Mouse (Mus musculus): ENCODE measurements around the gene Dusp3. TPM values are rescaled to one million over a fixed set of nuclear protein-coding genes. Genes with fewer than 3 reads are reported as not detected.
"Not testable (repeated sequence)": the region's sequence is repeated elsewhere in the genome, so short reads cannot be mapped to it uniquely, and the experiment has no call there.

Gene Dusp3
- total and polyA plus RNA-seq, 3 experiments, result 101 to 131 (median 103) TPM

- intact Hi-C loops (cut with DNase I), result loop anchor here (1.0 to 5.0 kb wide), 2 partner anchors 54 to 151 kb away; no protein-coding TSS in a partner anchor
- H3K27me3 ChIP-seq (ENCODE audit: control insufficient read depth, insufficient read depth, low read length), result no peaks in the 10 kb centered on the region
- H3K36me3 ChIP-seq (ENCODE audit: control insufficient read depth, insufficient read depth, low read length), result peaks cover 9% of the 10 kb centered on the region
- peak; percentile 88 for TF ChIP-seq CTCF (IDR thresholded peaks at IDR 0.05)
- peak; percentile 98 for TF ChIP-seq EP300 (IDR thresholded peaks at IDR 0.05; ENCODE audit: insufficient read depth, low read depth, low read length)
- no peak for TF ChIP-seq POLR2A (IDR thresholded peaks at IDR 0.05; ENCODE audit: insufficient read depth, low read depth, low read length)
- peak; percentile 87 to 89 for DNase-seq
- H3K9ac ChIP-seq (ENCODE audit: low read depth, low read length), result no peak overlapping the region
- 0 out of 2 replicates have a peak overlapping the region, but pooled peaks have one; percentile 8 for H3K27ac ChIP-seq
- 3% methylated on average over 10 of the region's 10 CpGs for WGBS
- H3K4me3 ChIP-seq, result no peak overlapping the region
- no peaks in the 10 kb centered on the region; the same call in 1 of the 2 replicates for H3K79me2 ChIP-seq (replicated peaks; ENCODE audit: control insufficient read depth, insufficient read depth, low read length)
- peaks cover 16% of the 10 kb centered on the region for H3K4me1 ChIP-seq (ENCODE audit: control insufficient read depth, insufficient read depth, low read length)
Measured at GRCm38 (mm10) chr11:101985990-101986389, 823 bp downstream of the Dusp3 start.

DNA sequence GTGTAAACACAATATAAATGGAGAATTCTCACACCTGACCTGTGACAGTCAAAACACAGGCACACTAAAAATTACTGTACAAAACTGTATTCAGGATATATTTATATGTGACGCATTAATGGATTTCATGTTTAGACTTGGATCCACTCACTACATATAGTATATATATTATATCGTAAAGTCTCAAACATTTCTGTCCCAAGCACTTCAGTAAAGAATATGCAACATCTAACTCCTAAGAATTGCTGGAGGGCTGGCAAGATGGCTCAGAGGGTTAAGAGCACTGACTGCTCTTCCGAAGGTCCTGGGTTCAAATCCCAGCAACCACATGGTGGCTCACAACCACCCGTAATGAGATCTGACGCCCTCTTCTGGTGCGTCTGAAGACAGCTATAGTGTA is 1.4 kb downstream of the Dusp3 start:
- H3K27ac ChIP-seq, result peak overlapping the region; percentile 99
- intact Hi-C loops (cut with DNase I), result loop anchor here (5.0 kb wide), 1 partner anchor 152 kb away; no protein-coding TSS in a partner anchor
- not testable (repeated sequence) for H3K27me3 ChIP-seq (ENCODE audit: control insufficient read depth, insufficient read depth, low read length); H3K9ac ChIP-seq (ENCODE audit: low read depth, low read length); H3K79me2 ChIP-seq (replicated peaks; ENCODE audit: control insufficient read depth, insufficient read depth, low read length); DNase-seq; H3K4me3 ChIP-seq
- peaks cover 11% of the 10 kb centered on the region for H3K36me3 ChIP-seq (ENCODE audit: control insufficient read depth, insufficient read depth, low read length)
- peaks cover 16% of the 10 kb centered on the region for H3K4me1 ChIP-seq (ENCODE audit: control insufficient read depth, insufficient read depth, low read length)
- 50% methylated on average over 6 of the region's 6 CpGs for WGBS

DNA sequence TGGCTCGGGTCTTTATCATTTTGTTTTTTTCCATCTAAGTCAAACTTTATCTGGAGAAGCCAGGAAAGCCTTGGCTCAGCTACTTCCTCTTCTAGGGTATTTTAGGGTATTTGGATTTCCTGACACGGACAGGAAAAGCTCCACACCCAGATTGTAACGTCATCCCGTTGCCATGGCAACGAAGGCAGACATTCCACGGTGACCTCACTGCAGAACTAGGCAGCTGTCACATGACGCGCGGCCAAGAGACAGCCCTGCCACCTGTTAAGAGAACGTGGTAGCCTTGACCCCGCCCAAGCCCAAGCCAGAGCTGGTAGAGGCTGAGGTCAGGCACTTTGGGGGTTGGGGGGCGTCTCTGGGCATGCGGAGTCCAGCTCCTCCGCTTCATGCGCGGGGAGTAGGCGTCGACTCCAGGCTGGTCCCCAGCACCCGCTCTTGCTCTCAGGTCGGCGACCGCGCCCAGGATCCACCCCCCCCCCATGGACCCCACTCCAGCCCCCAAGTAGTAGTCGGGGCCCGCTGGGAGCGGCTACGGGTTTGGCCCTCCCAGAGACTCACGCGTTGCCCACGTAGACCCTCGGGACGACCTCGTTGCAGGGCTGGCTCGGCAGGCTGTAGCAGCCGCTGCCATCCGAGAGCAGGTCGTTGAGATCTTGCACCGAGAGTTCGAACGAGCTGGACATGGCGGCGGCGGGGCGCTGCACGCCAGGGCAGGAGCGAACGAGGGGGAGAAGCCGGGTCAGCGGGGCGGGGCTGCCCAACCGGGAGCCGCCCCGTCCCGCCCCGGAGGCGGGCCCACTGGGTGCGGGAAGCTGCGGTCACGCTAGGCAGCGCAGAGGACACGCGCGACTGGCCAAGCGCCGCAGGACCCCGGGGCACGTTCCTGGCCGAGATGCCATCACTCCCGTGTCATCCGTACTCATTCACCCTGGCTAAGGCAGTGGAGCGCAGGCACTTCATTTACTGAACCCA is 2.5 kb downstream of the Dusp3 start, which contains the start of gene Cfap97d1:
Gene Cfap97d1 (plus strand): TSS at position 226 of the 972 bp plus-strand sequence.
- intact Hi-C loops (cut with DNase I), result loop anchor here (5.0 kb wide), 1 partner anchor 153 kb away; no protein-coding TSS in a partner anchor
- peak within 1 kb of the TSS; percentile 68 for H3K4me3 ChIP-seq
- peaks cover 17% of the 10 kb centered on the region for H3K4me1 ChIP-seq (ENCODE audit: control insufficient read depth, insufficient read depth, low read length)
- WGBS, result under 1% methylated on average over 71 of the region's 71 CpGs
- peak; percentile 94 to 97 for DNase-seq
- H3K79me2 ChIP-seq (replicated peaks; ENCODE audit: control insufficient read depth, insufficient read depth, low read length), result no peaks in the 10 kb centered on the region; the same call in 1 of the 2 replicates
- H3K27ac ChIP-seq, result peak within 1 kb of the TSS; percentile 99
- H3K36me3 ChIP-seq (ENCODE audit: control insufficient read depth, insufficient read depth, low read length), result peaks cover 15% of the 10 kb centered on the region
- H3K9ac ChIP-seq (ENCODE audit: low read depth, low read length), result peak within 1 kb of the TSS; percentile 95
- no peaks in the 10 kb centered on the region for H3K27me3 ChIP-seq (ENCODE audit: control insufficient read depth, insufficient read depth, low read length)
- TF ChIP-seq CTCF (IDR thresholded peaks at IDR 0.05) (0 out of 2 replicates have a peak, but pooled peaks have one; percentile 4), EP300 (IDR thresholded peaks at IDR 0.05; ENCODE audit: insufficient read depth, low read depth, low read length) (peak; percentile 99), POLR2A (IDR thresholded peaks at IDR 0.05; ENCODE audit: insufficient read depth, low read depth, low read length) (peak; percentile 74)

DNA sequence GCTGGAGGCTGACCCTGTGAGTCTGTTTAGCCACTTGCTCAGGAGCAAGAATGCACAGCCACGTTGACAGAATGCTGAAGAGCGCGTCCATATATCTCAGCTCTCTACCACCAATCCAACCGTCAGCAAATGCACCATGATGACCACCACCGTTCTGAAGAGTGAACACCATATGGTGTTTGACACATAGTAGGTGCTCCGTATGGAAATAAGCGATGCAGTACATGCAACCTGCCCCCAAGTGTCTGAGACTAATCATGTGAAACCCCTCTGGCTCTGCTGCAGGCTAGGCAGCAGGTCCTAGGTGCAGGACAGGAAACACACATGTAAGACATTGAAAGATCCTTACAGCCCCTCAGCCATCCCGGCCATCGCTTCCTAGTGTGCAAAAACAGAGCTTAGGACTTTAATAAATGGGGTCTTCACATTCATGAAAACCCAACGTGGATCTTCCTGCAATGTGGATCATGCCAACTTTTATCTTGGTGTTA is 3.3 kb downstream of the Dusp3 start:
- intact Hi-C loops (cut with DNase I), result no loop called here
- H3K27me3 ChIP-seq (ENCODE audit: control insufficient read depth, insufficient read depth, low read length), result no peaks in the 10 kb centered on the region
- no peaks in the 10 kb centered on the region; the same call in 1 of the 2 replicates for H3K79me2 ChIP-seq (replicated peaks; ENCODE audit: control insufficient read depth, insufficient read depth, low read length)
- peaks cover 17% of the 10 kb centered on the region for H3K4me1 ChIP-seq (ENCODE audit: control insufficient read depth, insufficient read depth, low read length)
- TF ChIP-seq POLR2A (IDR thresholded peaks at IDR 0.05; ENCODE audit: insufficient read depth, low read depth, low read length), result no peak
- TF ChIP-seq EP300 (IDR thresholded peaks at IDR 0.05; ENCODE audit: insufficient read depth, low read depth, low read length), result no peak
- no peak for TF ChIP-seq CTCF (IDR thresholded peaks at IDR 0.05)
- H3K27ac ChIP-seq, result peak overlapping the region; percentile 99
- whole genome bisulfite sequencing, result 20% methylated on average over 10 of the region's 10 CpGs
- peak overlapping the region; percentile 68 for H3K4me3 ChIP-seq
- peaks cover 15% of the 10 kb centered on the region for H3K36me3 ChIP-seq (ENCODE audit: control insufficient read depth, insufficient read depth, low read length)
- peak in 1 of 2 experiments; percentile 52 for DNase-seq
- H3K9ac ChIP-seq (ENCODE audit: low read depth, low read length), result peak overlapping the region; percentile 54

DNA sequence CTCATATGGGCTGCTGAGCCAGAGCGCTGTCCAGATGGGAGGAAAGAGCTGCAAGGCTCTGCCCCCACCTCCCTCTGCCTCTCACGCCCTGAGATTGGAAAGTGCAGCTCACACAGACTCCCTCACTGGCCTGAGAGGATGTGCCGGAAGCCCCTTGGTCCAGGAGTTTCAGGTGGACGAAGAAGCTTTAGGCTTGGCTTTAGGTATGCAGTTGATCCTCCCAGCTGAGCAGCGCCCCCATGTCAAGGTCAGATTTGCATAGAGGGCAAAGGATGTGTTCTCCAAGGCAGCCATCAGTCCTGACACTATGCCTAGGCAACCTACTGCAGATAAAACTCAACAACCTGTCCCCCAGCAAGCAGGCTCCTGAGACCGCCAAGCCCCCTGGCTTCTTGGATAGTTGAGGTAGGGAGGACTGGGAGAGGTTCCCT is 3.8 kb downstream of the Dusp3 start:
- 35% methylated on average over 6 of the region's 6 CpGs for WGBS
- H3K9ac ChIP-seq (ENCODE audit: low read depth, low read length), result peak overlapping the region; percentile 54
- TF ChIP-seq POLR2A (IDR thresholded peaks at IDR 0.05; ENCODE audit: insufficient read depth, low read depth, low read length) (peak; percentile 87), CTCF (IDR thresholded peaks at IDR 0.05) (0 out of 2 replicates have a peak, but pooled peaks have one; percentile 5), EP300 (IDR thresholded peaks at IDR 0.05; ENCODE audit: insufficient read depth, low read depth, low read length) (0 out of 2 replicates have a peak, but pooled peaks have one; percentile 49)
- no peaks in the 10 kb centered on the region; the same call in 1 of the 2 replicates for H3K79me2 ChIP-seq (replicated peaks; ENCODE audit: control insufficient read depth, insufficient read depth, low read length)
- peak; percentile 55 to 57 for DNase-seq
- H3K27me3 ChIP-seq (ENCODE audit: control insufficient read depth, insufficient read depth, low read length), result no peaks in the 10 kb centered on the region
- intact Hi-C loops (cut with DNase I), result no loop called here
- H3K27ac ChIP-seq, result peak overlapping the region; percentile 99
- H3K4me3 ChIP-seq, result peak overlapping the region; percentile 68
- H3K4me1 ChIP-seq (ENCODE audit: control insufficient read depth, insufficient read depth, low read length), result peaks cover 17% of the 10 kb centered on the region
- peaks cover 15% of the 10 kb centered on the region for H3K36me3 ChIP-seq (ENCODE audit: control insufficient read depth, insufficient read depth, low read length)

Measured in heart, adult 2 months (tissue).